Mouse (Mus musculus) thymus, postnatal 10 days (tissue): ENCODE data around the gene 2210016F16Rik.
"Not testable (repeated sequence)": the region's sequence is repeated elsewhere in the genome, so short reads cannot be mapped to it uniquely, and the experiment has no call there.

Source experiments
- DNase-seq, 2 experiments: peaks; one replicate each; pipeline ENCODE4 v3.0.0; 2021; ENCODE audit warnings: low spot score in 2 of 2

Gene 2210016F16Rik

DNA sequence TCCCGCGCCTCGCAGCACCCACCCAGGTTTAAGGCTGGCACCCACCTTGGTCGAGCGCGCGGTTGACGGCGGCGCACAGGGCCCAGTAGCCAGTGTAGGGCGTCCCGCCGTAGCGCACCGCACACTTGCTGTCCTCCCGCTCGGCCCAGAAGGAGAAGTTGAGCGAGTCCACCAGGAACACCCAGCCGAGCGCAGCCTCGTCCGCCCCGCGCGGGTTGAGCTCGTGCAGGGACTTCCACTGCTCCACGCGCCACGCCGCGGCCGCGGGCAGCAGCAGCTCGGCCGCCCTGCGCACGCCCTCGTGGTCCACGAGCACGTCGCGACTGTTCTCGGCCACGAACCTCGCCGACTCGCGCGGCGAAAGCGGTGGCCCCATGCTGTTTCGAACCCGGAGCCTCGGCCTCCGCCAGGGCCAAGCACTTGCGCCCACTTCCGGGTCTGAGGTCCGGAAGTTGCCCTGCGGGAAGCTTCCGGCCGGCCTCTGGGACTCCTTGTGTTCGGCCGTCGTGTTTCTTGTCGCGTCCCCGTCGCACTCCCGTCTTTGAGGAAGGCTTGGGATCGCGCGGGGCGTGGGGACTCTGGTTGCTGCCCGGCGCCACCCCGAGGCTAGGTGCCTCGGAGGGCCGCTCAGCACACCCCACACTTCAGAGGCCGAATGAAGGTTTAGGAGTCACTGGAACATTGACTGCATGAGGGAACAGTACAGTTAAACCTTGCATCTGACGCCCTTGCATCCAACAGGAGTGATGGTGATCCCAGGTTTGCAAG lies at the start of gene 2210016F16Rik:
Gene 2210016F16Rik (minus strand): TSS at position 447 of the 768 bp plus-strand sequence.
- DNase-seq = peak; percentile 44 to 54

GRCm38 (mm10) chr13:58423061-58423660 lies 38.1 kb upstream of the 2210016F16Rik start:
- DNase-seq = no peak

- DNase-seq = no peak
These were observed 37.2 kb upstream of the 2210016F16Rik start for GRCm38 (mm10) chr13:58422242-58422641.

DNA sequence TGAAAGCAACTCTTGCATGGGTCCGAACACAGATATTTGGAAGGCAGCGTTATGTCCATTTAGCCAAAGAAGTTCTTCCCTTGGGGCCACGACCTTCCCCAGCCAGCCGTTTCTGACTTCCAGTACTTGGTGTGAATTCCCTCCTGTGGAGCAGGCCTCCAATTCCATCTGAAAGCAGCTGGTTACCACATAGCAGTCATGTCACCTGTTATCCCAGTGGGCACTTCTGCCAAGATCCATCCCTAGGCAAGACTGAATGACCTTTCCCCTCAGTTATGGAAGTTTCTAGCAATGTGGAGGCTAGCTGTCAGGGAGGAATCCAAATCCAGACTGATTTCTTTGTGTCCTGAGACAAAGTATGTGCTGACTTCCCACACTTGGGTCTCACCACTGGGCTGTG lies 36.0 kb upstream of the 2210016F16Rik start:
- no peak for DNase-seq

DNA sequence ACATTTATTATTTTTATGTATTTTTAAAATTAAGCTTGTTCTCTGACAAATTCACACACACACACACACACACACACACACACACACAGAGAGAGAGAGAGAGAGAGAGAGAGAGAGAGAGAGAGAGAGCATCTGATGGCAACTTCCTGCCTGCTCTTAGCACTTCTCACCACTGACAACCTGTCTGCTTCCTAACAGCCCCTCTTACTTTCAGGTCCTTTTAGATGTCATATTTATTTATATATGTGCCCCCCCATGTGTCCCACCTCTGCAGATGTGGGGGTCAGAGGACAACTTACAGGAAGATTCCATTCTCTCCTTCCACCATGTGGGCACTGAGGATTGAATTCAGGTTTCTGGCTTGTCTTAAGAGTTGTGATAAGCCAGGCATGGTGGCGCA lies 34.2 kb upstream of the 2210016F16Rik start:
- no peak for DNase-seq

- no peak for DNase-seq
These were observed 33.6 kb upstream of the 2210016F16Rik start for GRCm38 (mm10) chr13:58418656-58419055.

GRCm38 (mm10) chr13:58415838-58416237 lies 30.8 kb upstream of the 2210016F16Rik start:
- no peak for DNase-seq

DNA sequence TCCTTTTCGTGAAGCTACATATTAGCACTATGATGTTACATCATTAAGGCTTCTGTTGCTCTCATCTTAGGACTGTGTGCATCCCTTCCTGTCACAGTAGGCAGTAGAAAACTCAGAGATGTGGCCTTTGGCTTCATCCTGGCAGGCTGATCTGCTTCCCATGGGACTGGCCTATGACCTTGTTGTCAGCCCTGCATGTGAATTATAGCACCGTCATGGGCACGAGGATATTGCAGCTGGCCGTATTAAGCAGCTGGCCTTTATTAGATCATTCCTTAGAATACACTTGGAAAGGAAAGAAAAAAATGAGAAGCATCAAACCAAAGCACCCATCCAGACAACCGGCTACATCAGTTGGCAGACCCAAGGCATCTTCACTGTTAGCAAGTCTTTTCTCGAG lies 30.3 kb upstream of the 2210016F16Rik start:
- no peak for DNase-seq

DNA sequence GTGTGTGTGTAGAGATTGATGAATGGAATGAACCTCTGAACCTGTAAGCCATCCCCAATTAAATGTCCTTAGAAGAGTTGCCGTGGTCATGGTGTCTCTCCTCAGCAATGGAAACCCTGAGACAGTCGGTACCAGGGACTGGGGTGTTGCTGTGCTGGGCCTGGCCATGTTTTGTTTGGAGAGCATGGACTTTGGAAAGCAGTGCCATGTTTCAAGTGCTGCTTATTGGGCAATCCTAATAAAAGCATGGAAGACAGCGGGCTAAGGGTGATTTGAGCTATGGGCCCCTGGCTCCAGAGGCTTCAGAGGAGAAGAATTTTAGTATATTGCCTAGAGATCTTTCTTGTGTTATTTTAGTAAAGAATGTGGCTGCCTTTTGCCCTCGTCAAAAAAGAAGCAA lies 26.0 kb upstream of the 2210016F16Rik start:
- no peak for DNase-seq

DNA sequence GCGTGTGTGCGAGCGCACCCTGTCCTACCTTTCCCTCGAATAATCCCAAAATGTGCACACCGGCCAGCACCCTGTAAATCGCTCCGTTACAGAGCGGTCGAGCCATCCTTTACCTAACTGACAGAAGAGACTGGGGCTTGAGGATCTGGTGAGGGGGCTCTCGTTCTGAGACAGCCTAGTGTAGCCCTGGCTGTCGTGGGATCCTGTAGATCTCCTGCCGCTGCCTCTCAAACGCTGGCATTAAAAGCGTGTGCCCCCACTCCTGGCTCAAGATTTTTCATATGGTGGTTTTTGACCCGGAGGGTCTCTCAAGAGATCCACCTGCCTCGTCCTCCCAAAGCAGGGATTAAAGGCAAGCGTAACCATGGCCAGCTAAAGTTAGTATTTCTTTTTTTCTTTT lies 18.2 kb upstream of the 2210016F16Rik start, which contains the start of gene Hnrnpk:
Gene Hnrnpk (minus strand): TSS at position 101 of the 400 bp plus-strand sequence.
- DNase-seq = not testable (repeated sequence)

DNA sequence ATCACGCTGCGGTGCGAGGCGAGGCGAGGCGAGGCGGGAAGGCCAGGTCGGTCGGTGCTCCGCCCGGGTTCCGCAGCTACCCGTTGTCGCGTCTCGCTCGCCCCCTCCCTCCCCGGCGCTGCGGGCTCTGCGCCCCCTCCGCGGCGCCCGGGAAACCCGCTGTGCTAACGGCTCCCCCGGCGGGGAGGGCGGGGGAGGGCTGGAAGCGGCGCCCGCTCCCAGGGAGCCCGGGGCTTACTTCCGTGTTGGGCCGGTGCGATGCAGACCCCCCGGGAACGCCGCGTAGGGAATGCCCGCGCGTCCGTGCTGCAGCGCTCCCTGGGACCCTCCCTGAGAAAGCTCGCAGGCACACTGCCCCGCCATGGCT lies 17.7 kb upstream of the 2210016F16Rik start:
- DNase-seq = peak in 1 of 2 experiments; percentile 84

- DNase-seq = peak; percentile 97 to 98
These were observed 17.1 kb upstream of the 2210016F16Rik start, which contains the start of gene Rmi1 for GRCm38 (mm10) chr13:58402003-58402743. TSS of gene Rmi1 (plus strand) at chr13:58402248.

- DNase-seq = peak; percentile 72 to 80
These were observed 16.3 kb upstream of the 2210016F16Rik start for GRCm38 (mm10) chr13:58401135-58402002.

DNA sequence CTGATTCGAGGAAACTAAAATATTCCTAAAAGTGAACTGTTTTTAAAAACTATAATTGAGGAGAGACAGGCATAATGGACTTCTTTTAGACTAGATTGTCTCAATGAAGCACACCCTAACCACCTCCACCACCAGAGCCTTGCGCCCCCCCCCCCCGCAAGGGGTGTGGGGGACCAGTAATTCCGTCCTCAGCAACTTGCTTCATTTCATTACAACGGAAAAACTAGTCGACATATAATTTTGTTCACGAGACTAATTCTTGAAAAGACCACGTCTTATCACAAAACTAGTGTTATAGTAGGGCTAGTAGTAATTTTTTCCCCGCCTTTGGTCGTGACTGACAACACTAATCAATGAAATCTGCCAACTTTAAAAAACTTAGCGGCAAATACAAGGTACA lies 15.6 kb upstream of the 2210016F16Rik start:
- DNase-seq = no peak

DNA sequence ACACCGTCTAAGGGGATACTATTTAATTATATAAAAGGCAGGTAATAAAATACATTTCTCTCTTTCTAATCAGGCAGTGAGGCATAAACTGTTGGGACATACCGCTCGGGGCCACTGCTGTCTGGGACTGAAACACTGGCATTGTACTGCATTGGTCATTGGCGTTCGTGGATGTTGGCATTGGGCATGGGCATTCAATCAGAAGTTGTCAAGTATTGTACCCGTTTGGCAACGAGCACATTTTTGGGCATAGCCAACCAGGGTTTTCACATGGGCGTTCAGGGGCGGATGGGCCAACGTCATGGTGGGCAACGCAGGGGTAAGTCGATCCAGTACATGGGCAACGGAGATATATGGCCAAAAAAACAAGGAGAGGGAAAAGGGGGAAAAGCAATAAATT lies 12.6 kb upstream of the 2210016F16Rik start:
- peak in 1 of 2 experiments; percentile 3 for DNase-seq

DNA sequence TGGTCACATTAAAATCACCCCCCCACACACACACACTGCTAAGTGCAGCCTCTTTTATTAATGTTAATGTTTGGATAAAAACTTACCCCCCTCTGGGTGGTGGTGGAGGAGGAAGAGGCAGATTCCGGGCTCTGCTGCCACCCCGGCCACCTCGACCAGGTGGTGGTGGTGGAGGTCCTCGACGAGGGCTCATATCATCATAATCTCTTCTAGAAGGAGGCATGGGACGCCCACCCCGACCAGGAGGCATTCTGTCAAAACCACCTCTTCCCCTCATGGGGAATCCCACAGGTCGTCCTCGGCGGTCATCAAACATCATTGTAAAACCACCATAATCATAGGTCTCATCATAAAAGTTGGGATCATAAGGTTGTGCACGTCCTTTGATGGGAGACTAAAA lies 9.4 kb upstream of the 2210016F16Rik start:
- DNase-seq = peak in 1 of 2 experiments; percentile 3

- DNase-seq = no peak
These were observed 4.4 kb upstream of the 2210016F16Rik start for GRCm38 (mm10) chr13:58389324-58389951.

- DNase-seq = no peak
These were observed 3.4 kb upstream of the 2210016F16Rik start for GRCm38 (mm10) chr13:58388379-58388778.

DNA sequence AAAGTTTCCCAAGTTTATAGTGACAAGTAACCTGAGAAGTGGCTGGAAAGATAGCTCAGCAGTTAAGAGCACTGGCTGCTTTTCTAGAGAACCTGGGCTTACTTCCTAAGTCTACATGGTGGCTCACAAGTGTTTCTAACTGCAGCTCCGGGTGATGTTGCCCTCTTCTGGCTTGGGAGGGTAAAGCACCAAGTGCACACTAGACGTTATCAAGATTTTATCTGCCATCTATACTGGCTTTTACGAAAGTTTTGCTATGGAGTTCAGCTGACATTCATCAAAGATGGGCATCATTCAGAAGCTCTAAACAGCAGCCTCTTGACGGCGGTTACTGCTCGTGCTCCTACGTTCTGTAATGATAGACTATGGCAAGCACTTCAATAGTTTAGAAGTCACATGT lies 2.9 kb upstream of the 2210016F16Rik start:
- peak; percentile 73 to 83 for DNase-seq

DNA sequence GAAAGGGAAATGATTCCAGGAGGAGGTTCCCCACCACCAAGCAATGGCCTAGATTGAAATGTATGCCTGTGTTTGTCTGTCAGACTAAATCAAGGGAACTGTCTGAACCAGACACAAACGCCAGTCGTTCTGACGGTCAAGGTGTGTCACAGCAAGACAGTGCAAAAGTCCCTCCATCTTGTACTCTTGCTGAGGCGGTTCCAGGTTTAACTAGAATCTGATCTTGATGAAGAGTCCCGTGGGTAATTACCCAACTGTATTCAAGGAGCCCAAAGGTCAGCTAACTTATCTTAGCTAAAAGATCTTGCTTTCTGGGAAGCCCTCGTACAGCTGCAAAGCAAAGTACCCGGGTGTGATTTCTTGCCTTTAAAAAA lies 509 bp upstream of the 2210016F16Rik start:
- no peak for DNase-seq

DNA sequence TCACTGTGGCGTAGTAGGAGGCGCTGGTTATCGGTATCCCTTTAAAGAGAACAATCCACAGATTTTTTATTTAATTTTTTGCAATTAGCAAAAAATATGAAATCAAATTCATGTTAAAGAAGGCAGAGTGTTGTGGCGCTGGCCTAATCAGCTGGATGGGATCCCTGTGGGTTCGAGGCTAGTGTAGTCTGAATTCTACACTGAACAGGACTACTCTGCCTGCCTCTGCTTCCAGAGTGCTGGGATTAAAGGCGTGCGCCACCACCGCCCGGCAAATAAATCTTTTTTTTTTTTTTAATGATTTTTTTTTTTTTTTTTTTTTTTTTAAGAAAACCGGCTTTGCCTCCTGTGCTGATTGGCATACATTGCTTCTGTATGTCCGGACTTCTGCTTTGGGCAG lies 654 bp downstream of the 2210016F16Rik start:
- DNase-seq = no peak
